Mouse (Mus musculus): Measurements from ENCODE around the gene Fam20a. TPM values are rescaled to one million over a fixed set of nuclear protein-coding genes. Genes with fewer than 3 reads are reported as not detected.

Fam20a gene
- polyA plus RNA-seq, 1 experiment from 2014 or later: 3.3 TPM

DNA sequence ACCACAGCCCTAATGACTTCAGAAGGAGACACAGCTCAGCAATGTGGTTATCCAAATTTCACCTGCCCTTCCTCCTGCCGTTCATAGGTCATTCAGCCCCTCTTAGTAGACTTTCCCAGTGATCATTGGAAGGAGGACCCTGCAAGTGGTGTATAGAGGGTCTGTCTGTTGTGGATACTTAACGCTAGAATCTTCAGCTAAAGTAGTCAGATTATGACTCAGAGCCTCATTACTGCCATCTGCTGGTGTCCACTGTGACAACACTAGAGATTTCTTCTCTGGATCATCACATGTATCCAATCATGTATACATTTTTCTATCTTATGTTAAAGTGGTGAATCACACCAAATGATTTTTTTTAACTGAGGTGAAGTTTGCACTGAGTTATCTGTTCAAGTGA, 100.9 kb downstream of the Fam20a start:
- H3K27me3 ChIP-seq: no peaks in the 10 kb centered on the region
- no peak overlapping the region for H3K4me3 ChIP-seq
- no peak overlapping the region for H3K27ac ChIP-seq
- peaks cover 16% of the 10 kb centered on the region for H3K4me1 ChIP-seq
- 18% methylated on average over 2 of the region's 2 CpGs for WGBS
- no peak overlapping the region for H3K4me2 ChIP-seq (replicated peaks)
- no peak for ATAC-seq (ENCODE audit: insufficient number of reproducible peaks, insufficient read depth, low FRiP score, low TSS enrichment)
- H3K9ac ChIP-seq: no peak overlapping the region
- no peaks in the 10 kb centered on the region for H3K9me3 ChIP-seq
- no peaks in the 10 kb centered on the region for H3K36me3 ChIP-seq

DNA sequence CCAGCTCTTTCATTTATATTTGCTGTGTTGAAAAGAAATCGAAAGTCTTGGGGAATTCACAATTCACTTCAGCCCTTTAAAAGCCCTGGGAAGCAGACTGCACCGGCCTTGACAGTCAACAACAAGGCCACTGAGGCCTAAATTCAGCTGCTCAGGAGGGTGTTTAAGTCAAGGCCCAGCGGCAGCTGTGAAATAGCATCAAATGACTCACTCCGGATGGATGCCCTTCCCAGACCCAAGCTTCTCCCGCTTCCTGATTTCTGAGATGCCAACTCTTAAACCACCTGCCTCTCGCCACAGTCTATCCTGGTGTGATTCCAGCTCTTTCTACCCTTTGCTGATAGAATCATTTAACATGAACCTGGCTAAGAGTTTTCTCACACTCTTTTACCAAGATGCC, 101.7 kb downstream of the Fam20a start:
- no peak for ATAC-seq (ENCODE audit: insufficient number of reproducible peaks, insufficient read depth, low FRiP score, low TSS enrichment)
- Histone ChIP-seq H3K4me1 (peaks cover 16% of the 10 kb centered on the region), H3K9me3 (no peaks in the 10 kb centered on the region), H3K9ac (no peak overlapping the region), H3K27me3 (no peaks in the 10 kb centered on the region), H3K4me2 (replicated peaks) (no peak overlapping the region), H3K36me3 (no peaks in the 10 kb centered on the region), H3K27ac (no peak overlapping the region), H3K4me3 (no peak overlapping the region)
- 77% methylated on average over 6 of the region's 6 CpGs for WGBS

Other genes with a start within 250 kb of the Fam20a start
- gene Arsg, start 248.9 kb downstream of the Fam20a start, polyA plus RNA-seq (2016; fragmentation: Nextera tagmentation; extraction: Ambion mirVana): 2.4 and 2.7 TPM in 2 replicates
- 3.5 and 3.7 TPM in 2 replicates for gene Slc16a6, start 248.7 kb downstream of the Fam20a start, polyA plus RNA-seq (2016; fragmentation: Nextera tagmentation; extraction: Ambion mirVana)
- gene Wipi1, start 110.3 kb downstream of the Fam20a start, polyA plus RNA-seq (2016; fragmentation: Nextera tagmentation; extraction: Ambion mirVana): 38.6 and 43.0 TPM in 2 replicates
- gene Prkar1a, start 72.9 kb downstream of the Fam20a start, polyA plus RNA-seq (2016; fragmentation: Nextera tagmentation; extraction: Ambion mirVana): 375 and 392 TPM in 2 replicates
- not detected in 2 replicates for gene 1700012B07Rik, start 105.8 kb upstream of the Fam20a start, polyA plus RNA-seq (2016; fragmentation: Nextera tagmentation; extraction: Ambion mirVana)

Data from embryonic facial prominence, embryonic 12.5 days (tissue).